Mouse (Mus musculus): ENCODE measurements around the gene Tceal5. TPM values are rescaled to one million over a fixed set of nuclear protein-coding genes. Genes with fewer than 3 reads are reported as not detected.
A peak's percentile ranks its signal among the peaks of the same experiment; 100 is the strongest.

Tceal5 gene
- polyA plus RNA-seq, 1 experiment from 2014 or later = 8.1 TPM

DNA sequence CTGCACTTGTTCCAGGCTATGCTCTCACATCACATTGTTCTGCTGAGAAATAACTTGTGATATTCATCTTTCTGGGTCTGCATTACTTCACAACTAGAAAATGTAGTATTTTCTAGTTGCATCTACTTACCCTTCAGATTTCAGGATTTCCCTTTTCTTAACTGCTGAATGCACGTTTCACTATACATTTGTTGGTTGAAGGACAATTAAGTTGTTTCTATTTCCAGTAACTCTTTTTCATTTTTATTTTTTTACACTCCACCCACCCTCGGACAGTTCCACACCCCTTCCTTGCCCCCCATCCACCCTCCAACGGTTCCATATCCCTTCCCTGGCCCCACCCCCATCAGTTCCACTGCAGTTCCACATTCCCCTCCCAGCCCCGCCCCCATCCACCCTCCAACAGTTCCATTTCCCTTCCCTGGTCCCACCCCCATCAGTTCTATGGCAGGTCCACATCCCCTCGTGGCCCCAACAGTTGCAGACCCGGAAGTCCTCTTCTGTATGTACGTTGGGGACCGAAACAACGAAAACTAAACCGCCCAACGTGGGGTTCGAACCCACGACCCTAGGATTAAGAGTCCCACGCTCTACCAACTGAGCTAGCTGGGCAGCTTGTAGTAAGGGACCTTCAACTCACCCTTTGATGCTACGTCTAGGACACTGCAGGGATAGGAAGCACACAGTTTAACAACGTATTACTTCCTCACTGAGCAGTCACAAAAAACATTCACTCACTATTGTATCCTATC, 8.3 kb downstream of the Tceal5 start:
- no peak for DNase-seq (ENCODE audit: low spot score)
- Histone ChIP-seq H3K4me1 (ENCODE audit: control insufficient read depth, insufficient read depth, low read length) (no peaks in the 10 kb centered on the region), H3K36me3 (ENCODE audit: control insufficient read depth, insufficient read depth, low read length) (no peaks in the 10 kb centered on the region), H3K4me2 (ENCODE audit: low read length) (no peak overlapping the region), H3K27me3 (replicated peaks; ENCODE audit: control insufficient read depth, insufficient read depth, low read length) (no peaks in the 10 kb centered on the region), H3K27ac (ENCODE audit: low read depth, low read length) (no peak overlapping the region), H3K4me3 (ENCODE audit: low read depth, low read length) (no peak overlapping the region), H3K9me3 (replicated peaks; ENCODE audit: control insufficient read depth, low read length) (no peaks in the 10 kb centered on the region), H3K9ac (ENCODE audit: low read length) (no peak overlapping the region)
- 78% methylated on average over 16 of the region's 16 CpGs for WGBS
- ATAC-seq = no peak

DNA sequence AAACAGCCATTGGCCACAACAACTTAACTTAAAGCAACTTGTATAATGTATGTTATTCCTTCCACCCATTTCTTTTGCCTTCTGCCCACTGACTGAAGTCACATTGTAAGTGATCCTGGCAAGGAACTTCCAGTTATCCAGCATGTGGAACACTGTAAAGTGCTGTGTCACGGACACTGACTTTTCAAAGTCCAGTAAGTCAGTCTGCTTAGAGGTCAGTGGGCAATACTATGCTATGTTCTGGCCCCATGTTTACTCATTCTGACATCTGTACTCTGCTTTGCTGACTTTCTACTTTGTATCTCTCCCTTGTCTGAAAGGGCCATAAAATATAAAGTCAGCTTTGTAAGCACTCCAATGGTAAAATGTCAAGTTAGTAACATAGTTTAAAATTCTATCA, 20.6 kb downstream of the Tceal5 start:
- no peaks in the 10 kb centered on the region for H3K27me3 ChIP-seq (replicated peaks; ENCODE audit: control insufficient read depth, insufficient read depth, low read length)
- H3K36me3 ChIP-seq (ENCODE audit: control insufficient read depth, insufficient read depth, low read length) = no peaks in the 10 kb centered on the region
- DNase-seq (ENCODE audit: low spot score) (no peak), ATAC-seq (no peak)
- H3K4me1 ChIP-seq (ENCODE audit: control insufficient read depth, insufficient read depth, low read length) = no peaks in the 10 kb centered on the region
- no peak overlapping the region for H3K9ac ChIP-seq (ENCODE audit: low read length)
- no peak overlapping the region for H3K4me2 ChIP-seq (ENCODE audit: low read length)
- H3K9me3 ChIP-seq (replicated peaks; ENCODE audit: control insufficient read depth, low read length) = no peaks in the 10 kb centered on the region
- no peak overlapping the region for H3K27ac ChIP-seq (ENCODE audit: low read depth, low read length)
- WGBS = 81% methylated on average over 1 of the region's 1 CpGs
- H3K4me3 ChIP-seq (ENCODE audit: low read depth, low read length) = no peak overlapping the region

DNA sequence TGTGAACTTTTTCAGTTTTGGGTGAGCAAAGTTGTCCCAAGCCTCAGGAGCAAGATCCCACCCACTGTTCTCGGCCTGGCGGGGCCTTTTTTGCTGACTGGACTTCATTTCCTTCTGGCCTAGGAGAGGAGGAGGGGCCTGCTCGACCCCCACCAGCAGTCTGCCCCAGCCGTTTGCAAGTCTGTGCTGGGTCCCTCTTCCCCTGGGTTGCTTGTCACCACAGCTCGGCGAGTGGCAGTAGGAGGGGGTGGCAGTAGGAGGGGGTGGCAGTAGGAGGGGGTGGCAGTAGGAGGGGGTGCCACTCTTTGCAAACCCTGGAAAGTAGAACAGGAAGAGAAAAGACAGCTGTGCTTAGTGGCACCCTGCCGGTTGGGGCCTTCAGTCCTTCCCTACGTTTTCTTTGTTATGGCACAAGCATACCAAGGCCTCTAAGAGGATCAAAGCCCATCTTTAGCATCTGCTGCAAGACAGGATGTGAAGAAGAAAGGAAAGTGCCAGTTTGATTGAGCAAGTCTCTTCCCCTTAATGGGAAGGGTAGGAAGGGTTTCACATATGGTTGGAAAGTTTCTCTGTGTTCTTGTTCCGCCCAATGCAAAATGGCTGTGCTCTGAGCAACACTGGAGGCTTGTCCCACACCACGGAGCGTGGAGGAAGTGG, 22.7 kb downstream of the Tceal5 start:
- no peaks in the 10 kb centered on the region for H3K36me3 ChIP-seq (ENCODE audit: control insufficient read depth, insufficient read depth, low read length)
- ATAC-seq (no peak), DNase-seq (ENCODE audit: low spot score) (no peak)
- no peak overlapping the region for H3K4me2 ChIP-seq (ENCODE audit: low read length)
- no peaks in the 10 kb centered on the region for H3K27me3 ChIP-seq (replicated peaks; ENCODE audit: control insufficient read depth, insufficient read depth, low read length)
- H3K4me1 ChIP-seq (ENCODE audit: control insufficient read depth, insufficient read depth, low read length) = no peaks in the 10 kb centered on the region
- no peaks in the 10 kb centered on the region for H3K9me3 ChIP-seq (replicated peaks; ENCODE audit: control insufficient read depth, low read length)
- H3K9ac ChIP-seq (ENCODE audit: low read length) = no peak overlapping the region
- WGBS = 40% methylated on average over 11 of the region's 11 CpGs
- H3K27ac ChIP-seq (ENCODE audit: low read depth, low read length) = no peak overlapping the region
- no peak overlapping the region for H3K4me3 ChIP-seq (ENCODE audit: low read depth, low read length)

DNA sequence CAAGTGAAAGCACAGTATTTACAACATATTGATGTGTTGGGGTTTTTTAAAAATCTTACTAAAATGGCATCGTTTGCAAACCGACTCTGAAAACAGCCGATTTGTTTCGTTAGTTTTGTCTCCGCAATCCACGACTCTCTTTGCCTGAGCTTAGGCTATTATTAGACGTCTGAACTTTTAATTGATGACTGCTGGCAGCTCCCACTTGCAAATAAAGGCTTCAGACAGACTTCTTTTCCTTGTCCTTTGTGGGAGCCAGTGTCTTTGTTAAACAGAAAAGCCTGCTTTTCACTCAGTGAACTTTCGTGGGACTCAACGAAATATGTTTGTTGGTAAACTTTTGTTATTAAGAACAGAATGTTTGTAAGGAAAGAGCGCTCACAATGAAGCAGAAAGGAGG, 30.9 kb downstream of the Tceal5 start:
- ATAC-seq (no peak), DNase-seq (ENCODE audit: low spot score) (peak; percentile 45)
- Histone ChIP-seq H3K27ac (ENCODE audit: low read depth, low read length) (peak overlapping the region; percentile 63; the same call in 1 of the 2 replicates), H3K4me2 (ENCODE audit: low read length) (peak overlapping the region; percentile 51), H3K27me3 (replicated peaks; ENCODE audit: control insufficient read depth, insufficient read depth, low read length) (no peaks in the 10 kb centered on the region), H3K9ac (ENCODE audit: low read length) (peak overlapping the region; percentile 58), H3K9me3 (replicated peaks; ENCODE audit: control insufficient read depth, low read length) (no peaks in the 10 kb centered on the region), H3K4me3 (ENCODE audit: low read depth, low read length) (peak overlapping the region; percentile 49), H3K4me1 (ENCODE audit: control insufficient read depth, insufficient read depth, low read length) (no peaks in the 10 kb centered on the region), H3K36me3 (ENCODE audit: control insufficient read depth, insufficient read depth, low read length) (no peaks in the 10 kb centered on the region)
- WGBS = 28% methylated on average over 10 of the region's 10 CpGs

DNA sequence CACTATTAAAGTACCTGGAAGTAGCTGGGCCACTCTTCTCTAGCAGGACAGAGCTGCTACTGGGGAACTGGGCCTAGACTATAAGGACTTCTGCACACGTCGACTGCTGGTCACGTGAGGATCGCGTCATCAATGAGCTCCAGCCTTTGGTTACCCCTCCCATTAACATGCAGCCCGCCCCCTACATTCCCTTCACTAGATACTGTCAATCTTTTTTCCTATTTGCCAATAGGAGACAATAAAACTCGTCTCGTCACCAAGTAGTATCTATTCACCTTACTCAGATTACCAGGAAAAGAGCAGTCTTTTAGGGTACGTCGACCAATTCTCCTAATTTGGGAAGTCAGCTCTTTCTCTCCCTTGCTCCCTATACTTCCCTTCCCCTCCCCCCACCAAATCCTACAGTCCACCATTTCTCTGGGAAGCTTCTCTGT, 31.5 kb downstream of the Tceal5 start, which contains the start of gene Tceal8:
Gene Tceal8 (minus strand): TSS at position 225 of the 434 bp plus-strand sequence.
- Histone ChIP-seq H3K9me3 (replicated peaks; ENCODE audit: control insufficient read depth, low read length) (no peaks in the 10 kb centered on the region), H3K27me3 (replicated peaks; ENCODE audit: control insufficient read depth, insufficient read depth, low read length) (no peaks in the 10 kb centered on the region), H3K27ac (ENCODE audit: low read depth, low read length) (peak within 1 kb of the TSS; percentile 80), H3K4me2 (ENCODE audit: low read length) (peak within 1 kb of the TSS; percentile 51), H3K4me1 (ENCODE audit: control insufficient read depth, insufficient read depth, low read length) (no peaks in the 10 kb centered on the region), H3K4me3 (ENCODE audit: low read depth, low read length) (peak within 1 kb of the TSS; percentile 49), H3K36me3 (ENCODE audit: control insufficient read depth, insufficient read depth, low read length) (no peaks in the 10 kb centered on the region), H3K9ac (ENCODE audit: low read length) (peak within 1 kb of the TSS; percentile 65)
- WGBS = 32% methylated on average over 10 of the region's 10 CpGs
- ATAC-seq (peak; percentile 97), DNase-seq (ENCODE audit: low spot score) (peak; percentile 96)

DNA sequence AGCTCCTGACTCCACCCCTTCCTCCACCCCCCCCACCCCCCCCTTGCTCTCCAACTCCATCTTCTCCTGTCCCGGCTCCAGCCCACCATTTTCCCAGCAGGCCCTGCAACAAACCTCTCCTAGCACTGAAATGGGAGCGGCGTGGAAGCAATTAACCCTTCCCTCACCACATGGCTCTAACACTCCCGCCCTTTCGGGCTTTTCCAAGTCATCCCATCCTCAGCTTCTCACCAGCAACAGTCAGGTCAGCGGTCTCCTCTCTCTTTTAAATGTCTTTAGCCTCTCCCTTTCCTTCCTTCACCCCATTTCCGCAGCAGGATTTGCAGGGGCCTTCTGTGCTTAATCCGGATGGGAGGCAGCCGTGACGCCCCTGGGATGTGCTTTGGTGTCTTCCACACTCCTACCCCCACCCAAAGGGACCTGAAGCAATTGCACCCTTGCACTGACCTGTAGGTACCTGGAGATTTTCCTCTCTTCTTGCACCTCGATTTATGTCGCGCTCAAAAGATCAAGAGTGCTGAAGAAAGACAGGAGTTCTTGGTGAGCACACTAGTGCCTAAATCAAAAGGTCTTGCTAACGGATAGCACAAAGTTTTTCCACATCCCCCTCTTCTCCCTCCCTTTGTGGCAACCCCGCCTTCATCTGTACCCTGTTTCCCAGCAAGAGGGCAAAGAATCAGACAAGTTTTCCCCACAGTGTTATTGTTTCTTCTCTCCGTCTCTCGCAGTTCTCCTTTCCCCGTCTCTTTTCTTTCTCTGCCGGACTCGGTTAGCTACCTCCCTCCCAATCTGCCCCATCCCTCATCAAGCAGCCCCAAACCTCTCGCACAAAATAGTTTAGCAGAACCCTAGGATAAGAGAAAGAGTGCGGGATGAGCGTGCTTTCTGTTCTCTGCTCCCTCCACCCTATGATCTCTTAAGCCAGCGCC, 32.2 kb downstream of the Tceal5 start:
- H3K36me3 ChIP-seq (ENCODE audit: control insufficient read depth, insufficient read depth, low read length) = no peaks in the 10 kb centered on the region
- DNase-seq (ENCODE audit: low spot score) (peak; percentile 80), ATAC-seq (peak; percentile 66)
- peak overlapping the region; percentile 80 for H3K27ac ChIP-seq (ENCODE audit: low read depth, low read length)
- H3K9me3 ChIP-seq (replicated peaks; ENCODE audit: control insufficient read depth, low read length) = no peaks in the 10 kb centered on the region
- WGBS = 28% methylated on average over 24 of the region's 24 CpGs
- H3K4me2 ChIP-seq (ENCODE audit: low read length) = peak overlapping the region; percentile 51
- peak overlapping the region; percentile 65 for H3K9ac ChIP-seq (ENCODE audit: low read length)
- H3K4me1 ChIP-seq (ENCODE audit: control insufficient read depth, insufficient read depth, low read length) = no peaks in the 10 kb centered on the region
- peak overlapping the region; percentile 49 for H3K4me3 ChIP-seq (ENCODE audit: low read depth, low read length)
- H3K27me3 ChIP-seq (replicated peaks; ENCODE audit: control insufficient read depth, insufficient read depth, low read length) = no peaks in the 10 kb centered on the region

DNA sequence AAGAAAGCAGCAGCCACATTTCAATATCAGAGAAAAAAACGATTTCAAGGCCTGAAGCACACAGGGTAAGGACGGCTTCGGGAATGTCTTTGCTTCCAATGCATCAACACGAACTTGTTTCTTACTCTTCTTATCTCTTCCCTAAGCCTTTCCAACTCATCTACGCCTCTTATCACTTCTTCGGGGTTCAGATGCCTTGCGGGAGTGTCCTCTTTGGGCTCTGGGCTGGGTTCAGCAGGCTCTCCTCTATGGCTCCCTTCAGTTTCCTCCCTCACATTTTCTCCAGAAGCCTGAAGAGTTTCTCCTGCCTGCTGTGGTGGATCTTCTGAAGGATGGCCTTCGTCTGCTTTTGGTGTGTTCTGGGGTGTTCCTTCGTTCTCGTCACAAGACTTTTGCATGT, 33.1 kb downstream of the Tceal5 start:
- Histone ChIP-seq H3K9ac (ENCODE audit: low read length) (no peak overlapping the region), H3K27me3 (replicated peaks; ENCODE audit: control insufficient read depth, insufficient read depth, low read length) (no peaks in the 10 kb centered on the region), H3K4me2 (ENCODE audit: low read length) (peak overlapping the region; percentile 51), H3K27ac (ENCODE audit: low read depth, low read length) (0 out of 2 replicates have a peak overlapping the region, but pooled peaks have one; percentile 5), H3K36me3 (ENCODE audit: control insufficient read depth, insufficient read depth, low read length) (no peaks in the 10 kb centered on the region), H3K4me3 (ENCODE audit: low read depth, low read length) (peak overlapping the region; percentile 49), H3K4me1 (ENCODE audit: control insufficient read depth, insufficient read depth, low read length) (no peaks in the 10 kb centered on the region), H3K9me3 (replicated peaks; ENCODE audit: control insufficient read depth, low read length) (no peaks in the 10 kb centered on the region)
- ATAC-seq = no peak
- no peak for DNase-seq (ENCODE audit: low spot score)
- WGBS = 59% methylated on average over 10 of the region's 10 CpGs
